Comparison of ENCODE assay signal across 24 mouse cellular contexts in genomic region chr2:38048996-38049395, GRCm38 (mm10).
DNase-seq lines count a peak whose midpoint lies in the region; ATAC-seq lines count a peak whose summit lies in the region.
"Had no signal": no experiment of that assay in that cellular context is flagged by ENCODE, and none has a peak within 500 bp of the region (broad histone marks: within the 10 kb centered on the region; RNA-seq: fewer than 3 reads in every experiment).

No protein-coding gene starts in this region.

- H3K4me3 ChIP-seq in heart, embryonic 10.5 days = no peak overlapping the region

- no peaks in the 10 kb centered on the region for H3K36me3 ChIP-seq in heart, embryonic 10.5 days

- H3K27ac ChIP-seq in heart, embryonic 10.5 days = no peak overlapping the region

- H3K9me3 ChIP-seq in heart, embryonic 10.5 days = no peaks in the 10 kb centered on the region
- H3K9me3 ChIP-seq: G1E had no signal

- no peak for ATAC-seq in erythroblast, adult 5-6 weeks (replicated peaks; ENCODE audit: low FRiP score, poor library complexity, severe bottlenecking)
- ATAC-seq: activated CD4-positive, CD25-positive, alpha-beta regulatory T cell, adult 4 months; CD4-positive, CD25-positive, alpha-beta regulatory T cell, adult 4 months; Patski had no signal

- peaks cover 26% of the 10 kb centered on the region for H3K4me1 ChIP-seq in heart, embryonic 10.5 days

- H3K27me3 ChIP-seq in heart, embryonic 10.5 days (ENCODE audit: insufficient read depth, poor library complexity, severe bottlenecking) = no peaks in the 10 kb centered on the region
- H3K27me3 ChIP-seq: CH12.LX, Patski had no signal

- peak; percentile 58 for DNase-seq in heart, adult 11 months
- no peak for DNase-seq in heart, embryonic 10.5 days (ENCODE audit: low spot score)
- peak; percentile 7 for DNase-seq in 3T3-L1 (ENCODE audit: low read depth, low spot score)
- DNase-seq in Muller cell, postnatal 12 days (ENCODE audit: inconsistent ontology term) = peak; percentile 87
- DNase-seq in fibroblast of lung, adult 2 months (ENCODE audit: low read depth) = peak; percentile 19
- DNase-seq in left cerebral cortex, adult 11 months (ENCODE audit: low spot score) = no peak
- DNase-seq in right cerebral cortex, postnatal 14 days = no peak
- DNase-seq: adrenal gland, adult 2 months; adrenal gland, adult 8-10 months; adrenal gland, postnatal 10 days; adrenal gland, postnatal 14 days; adrenal gland, postnatal 25 days; adrenal gland, postnatal 36 days; B cell, adult 2 months; cerebellum, adult 11 months; cerebellum, adult 11-12 months; cerebellum, adult 18-20 months; cerebellum, adult 2 months had no signal

Comparison
In these comparisons a context has a peak if more than half of its experiments do, and no peak if none do; other contexts are left out.
1. DNase-seq: peak in heart, adult 11 months (single experiment), 3T3-L1 (single experiment), Muller cell, postnatal 12 days (single experiment) and fibroblast of lung, adult 2 months (single experiment); none in heart, embryonic 10.5 days (single experiment), left cerebral cortex, adult 11 months (single experiment) and right cerebral cortex, postnatal 14 days (single experiment).